Mouse (Mus musculus) G1E (cell line): ENCODE measurements around the gene Vax2. TPM values are rescaled to one million over a fixed set of nuclear protein-coding genes. Genes with fewer than 3 reads are reported as not detected.

Experiments
- ATAC-seq: 2 replicates; pipeline ENCODE4 v1.8.0; 2016; ENCODE audit warnings: mild to moderate bottlenecking; ENCODE audit not compliant: insufficient number of reproducible peaks, poor library complexity, low FRiP score, severe bottlenecking; ENCODE audit errors: extremely low read depth
- DNase-seq: peaks from one replicate; pipeline ENCODE4 v3.0.0; 2012; ENCODE audit warnings: low spot score
- H3K27me3 ChIP-seq: 2 replicates; pipeline ENCODE4 v1.6.1; 2012; ENCODE audit warnings: mild to moderate bottlenecking, low read length, inconsistent platforms; ENCODE audit not compliant: insufficient read depth
- H3K36me3 ChIP-seq: replicated peaks from 2 replicates; pipeline ENCODE3; 2012; ENCODE audit warnings: mild to moderate bottlenecking, inconsistent platforms
- H3K4me1 ChIP-seq: 2 replicates; pipeline ENCODE4 v1.6.1; 2012; ENCODE audit warnings: low read depth, low read length, inconsistent platforms, mixed read lengths; ENCODE audit not compliant: insufficient read depth
- H3K4me3 ChIP-seq: 2 replicates; pipeline ENCODE4 v1.5.1; 2012; ENCODE audit warnings: low read depth, mild to moderate bottlenecking, inconsistent platforms, low read length, moderate library complexity, mixed read lengths
- H3K9me3 ChIP-seq: replicated peaks from 2 replicates; pipeline ENCODE4 v1.6.1; 2012; ENCODE audit warnings: inconsistent platforms
- CTCF ChIP-seq: IDR thresholded peaks from 2 replicates; pipeline ENCODE4 v1.5.1; 2012; ENCODE audit warnings: low read depth, low read length, inconsistent platforms, mixed read lengths
- GATA1 ChIP-seq: IDR thresholded peaks from 2 replicates; pipeline ENCODE4 v1.6.1; 2012; ENCODE audit warnings: borderline replicate concordance, low read length, inconsistent platforms, mixed read lengths
- GATA2 ChIP-seq: IDR thresholded peaks from 2 replicates; pipeline ENCODE4 v1.6.1; 2012; ENCODE audit warnings: low read depth, low read length, inconsistent platforms, borderline replicate concordance
- POLR2AphosphoS5 ChIP-seq: IDR thresholded peaks from 2 replicates; pipeline ENCODE4 v1.6.1; 2012; ENCODE audit warnings: low read depth, low read length, inconsistent platforms; ENCODE audit not compliant: insufficient replicate concordance
- TAL1 ChIP-seq: conservative IDR thresholded peaks from 2 replicates; pipeline ENCODE4 v1.6.1; 2012; ENCODE audit warnings: low read depth, low read length, inconsistent platforms, mixed read lengths
- polyA plus RNA-seq: library from polyadenylated mRNA; stranded (reverse); fragments of >175 nt; gene quantifications from 2 replicates; pipeline ENCODE4 v1.2.3, GENCODE M21; 2012
- total RNA-seq, 2 experiments: library from RNA; stranded (forward) in 1 of 2; stranded (reverse) in 1 of 2; fragments of 200-1000 nt in 1 of 2; fragments of >200 nt in 1 of 2; fragmentation: Nextera tagmentation in 1 of 2; gene quantifications; 2 replicates each; pipeline ENCODE4 v1.2.3; 2014 to 2017

The Vax2 gene
- total and polyA plus RNA-seq, 3 experiments = not detected

DNA sequence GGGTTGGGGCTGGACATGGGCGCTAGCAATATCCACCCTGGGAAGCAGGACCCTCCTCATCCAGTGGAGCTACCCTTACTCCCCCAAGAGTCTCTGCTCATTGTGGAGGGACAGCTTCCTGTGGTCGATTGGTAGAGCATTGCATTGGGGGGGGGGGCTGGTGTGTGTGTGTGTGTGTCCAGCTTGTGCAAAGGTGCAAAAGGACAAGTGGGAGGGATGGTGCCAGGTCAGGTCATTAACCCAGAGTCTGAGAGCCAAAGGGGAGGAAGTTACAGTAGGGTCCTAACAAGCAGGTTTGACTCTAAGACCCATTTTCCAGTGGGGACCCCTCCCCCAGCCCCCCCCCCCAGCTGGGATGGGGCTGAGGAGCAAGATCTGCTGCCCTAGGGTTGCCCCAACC lies 34.4 kb downstream of the Vax2 start:
- ATAC-seq = no peak
- Histone ChIP-seq H3K36me3 (no peaks in the 10 kb centered on the region), H3K9me3 (no peaks in the 10 kb centered on the region), H3K27me3 (peaks cover 34% of the 10 kb centered on the region), H3K4me1 (0 out of 2 replicates have a peak, but pooled peaks cover 3% of the 10 kb centered on the region), H3K4me3 (no peak overlapping the region)
- DNase-seq = no peak
- TF ChIP-seq GATA2 (no peak), TAL1 (no peak), CTCF (no peak), GATA1 (no peak), POLR2AphosphoS5 (no peak)

DNA sequence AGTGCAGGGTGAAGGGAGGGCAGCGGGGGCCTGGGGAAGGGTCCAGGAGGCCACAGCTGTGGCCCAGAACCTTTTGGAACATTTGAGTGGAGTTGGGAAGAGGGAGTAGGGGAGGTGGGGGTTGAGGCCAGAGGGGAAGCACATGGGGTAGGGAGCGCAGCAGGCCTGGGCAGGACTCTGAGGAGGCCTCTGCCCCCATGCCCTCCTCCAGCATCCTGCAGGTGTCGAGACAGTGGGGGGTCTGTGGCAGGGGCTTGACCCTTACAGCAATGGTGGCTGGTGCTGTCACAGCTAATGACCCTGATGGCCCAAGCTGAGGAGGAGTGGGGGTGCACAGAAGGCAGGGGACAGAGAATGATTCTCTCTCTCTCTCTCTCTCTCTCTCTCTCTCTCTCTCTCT lies 38.2 kb downstream of the Vax2 start:
- no peak for TF ChIP-seq GATA1
- TF ChIP-seq CTCF = no peak
- TF ChIP-seq GATA2 = no peak
- TF ChIP-seq POLR2AphosphoS5 = no peak
- no peak for TF ChIP-seq TAL1
- peaks cover 44% of the 10 kb centered on the region for H3K27me3 ChIP-seq
- DNase-seq (no peak), ATAC-seq (no peak)
- H3K4me3 ChIP-seq = no peak overlapping the region
- 0 out of 2 replicates have a peak, but pooled peaks cover 3% of the 10 kb centered on the region for H3K4me1 ChIP-seq
- no peaks in the 10 kb centered on the region for H3K36me3 ChIP-seq
- H3K9me3 ChIP-seq = no peaks in the 10 kb centered on the region

DNA sequence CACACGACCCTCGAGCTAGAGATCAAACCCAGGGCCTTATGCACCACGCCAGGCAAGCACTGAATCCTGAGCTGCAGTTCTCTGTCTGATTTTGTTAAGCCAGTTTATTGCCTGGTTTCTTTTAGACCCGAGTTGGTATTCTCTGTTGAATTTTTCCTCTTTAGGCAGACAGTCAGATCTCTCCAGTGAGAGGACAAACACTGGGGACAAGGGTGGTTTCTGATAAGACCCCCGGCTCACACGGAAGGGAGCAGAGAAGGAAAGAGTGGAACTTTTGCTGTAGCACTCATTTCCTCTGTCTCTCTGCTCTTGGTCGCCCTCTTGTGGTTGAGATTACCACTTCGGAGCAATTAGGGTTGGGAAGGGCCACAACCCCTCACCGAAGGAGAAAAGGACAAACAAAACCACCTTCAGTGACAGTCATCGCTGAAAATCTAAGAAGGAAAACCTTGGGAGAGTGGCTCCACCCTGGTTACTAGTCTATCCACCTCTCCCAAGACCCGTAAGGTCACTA lies 39.2 kb downstream of the Vax2 start:
- ATAC-seq (peak; percentile 45; the same call in 1 of the 2 replicates), DNase-seq (peak; percentile 40)
- Histone ChIP-seq H3K9me3 (no peaks in the 10 kb centered on the region), H3K27me3 (peaks cover 49% of the 10 kb centered on the region), H3K36me3 (no peaks in the 10 kb centered on the region), H3K4me3 (no peak overlapping the region), H3K4me1 (0 out of 2 replicates have a peak, but pooled peaks cover 3% of the 10 kb centered on the region)
- TF ChIP-seq TAL1 = no peak
- TF ChIP-seq CTCF = peak; percentile 56

DNA sequence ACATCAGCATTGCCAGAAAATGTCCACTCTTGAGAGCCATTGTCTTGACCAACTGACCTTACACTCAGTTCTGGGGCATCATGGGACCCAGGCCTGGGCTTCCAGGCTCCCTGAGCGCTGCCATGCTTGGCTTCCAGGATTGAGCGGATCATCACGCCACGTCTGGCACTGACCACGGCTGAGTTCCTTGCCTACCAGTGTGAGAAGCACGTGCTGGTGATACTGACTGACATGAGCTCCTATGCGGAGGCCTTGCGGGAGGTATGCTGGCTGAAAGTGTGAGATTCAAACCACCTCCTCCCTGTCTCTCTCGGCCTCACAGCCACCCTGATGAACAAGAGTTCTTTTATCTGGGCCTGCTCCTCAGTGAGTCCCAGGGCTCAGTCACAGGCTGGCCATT lies 45.0 kb downstream of the Vax2 start:
- H3K4me3 ChIP-seq = no peak overlapping the region
- no peaks in the 10 kb centered on the region for H3K9me3 ChIP-seq
- H3K27me3 ChIP-seq = peaks cover 58% of the 10 kb centered on the region
- no peaks in the 10 kb centered on the region for H3K36me3 ChIP-seq
- DNase-seq (no peak), ATAC-seq (no peak)
- H3K4me1 ChIP-seq = no peaks in the 10 kb centered on the region; the same call in 1 of the 2 replicates
- TF ChIP-seq POLR2AphosphoS5 (no peak), CTCF (no peak), TAL1 (no peak), GATA1 (no peak), GATA2 (no peak)

DNA sequence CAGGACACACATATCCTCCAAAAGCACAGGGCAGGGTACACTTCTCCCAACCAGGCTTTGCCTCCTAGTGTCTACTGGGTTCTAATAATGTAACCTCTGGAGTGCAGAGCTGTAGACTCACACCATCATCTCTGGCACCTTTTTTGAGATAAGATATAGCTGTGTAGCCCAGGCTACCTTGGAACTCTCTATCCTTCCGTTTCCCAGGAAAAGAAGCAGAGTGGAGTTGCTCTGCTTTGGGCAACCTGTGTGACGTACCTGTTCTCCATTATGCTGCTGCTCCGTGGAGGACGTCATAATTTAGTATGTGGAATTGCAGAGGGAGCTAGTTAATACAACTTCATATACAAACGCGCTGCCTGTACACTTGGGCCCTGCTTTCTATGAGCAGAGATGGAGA lies 51.3 kb downstream of the Vax2 start, which contains the start of gene Ankrd53:
Gene Ankrd53, plus strand, starts transcription at position 301 of the 400 bp plus-strand sequence.
- Histone ChIP-seq H3K4me1 (peaks cover 8% of the 10 kb centered on the region), H3K4me3 (no peak within 1 kb of the TSS; the same call in 1 of the 2 replicates), H3K9me3 (no peaks in the 10 kb centered on the region), H3K36me3 (peaks cover 6% of the 10 kb centered on the region), H3K27me3 (peaks cover 38% of the 10 kb centered on the region)
- no peak for DNase-seq
- no peak for ATAC-seq
- TF ChIP-seq GATA2 = no peak
- TF ChIP-seq GATA1 = no peak
- no peak for TF ChIP-seq CTCF
- TF ChIP-seq TAL1 = no peak
- TF ChIP-seq POLR2AphosphoS5 = no peak

DNA sequence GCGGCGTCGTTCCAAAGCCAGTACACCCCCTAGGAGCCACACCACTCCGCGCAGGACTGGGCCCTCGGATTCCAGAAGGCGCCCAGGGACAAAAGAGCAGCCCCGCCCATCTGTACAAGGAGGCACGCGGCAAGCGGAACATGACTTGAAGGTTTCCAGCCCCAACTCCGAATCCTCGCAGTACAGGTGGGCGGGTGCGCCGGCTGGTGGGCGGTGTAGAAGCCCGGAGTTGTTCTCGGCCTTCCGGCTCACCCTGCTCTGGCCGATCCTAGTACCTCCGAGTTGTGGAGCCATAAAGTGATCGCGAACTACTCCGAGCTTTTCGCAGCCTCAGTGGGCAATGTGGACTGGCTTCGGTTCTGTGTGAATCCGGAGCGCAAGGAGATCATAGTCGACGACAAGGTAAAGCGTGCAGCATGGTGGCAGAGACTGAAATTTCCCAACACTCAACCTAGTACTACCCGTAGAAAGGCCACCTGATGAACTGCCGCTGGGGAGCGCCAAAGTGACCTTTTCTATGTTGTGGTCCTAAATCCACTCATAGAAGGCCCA lies 51.9 kb downstream of the Vax2 start:
- H3K4me3 ChIP-seq = no peak overlapping the region; the same call in 1 of the 2 replicates
- H3K9me3 ChIP-seq = no peaks in the 10 kb centered on the region
- TF ChIP-seq CTCF (no peak), POLR2AphosphoS5 (no peak), GATA1 (no peak), GATA2 (no peak), TAL1 (no peak)
- peaks cover 8% of the 10 kb centered on the region for H3K4me1 ChIP-seq
- DNase-seq (no peak), ATAC-seq (no peak)
- H3K36me3 ChIP-seq = peaks cover 12% of the 10 kb centered on the region
- H3K27me3 ChIP-seq = peaks cover 33% of the 10 kb centered on the region

DNA sequence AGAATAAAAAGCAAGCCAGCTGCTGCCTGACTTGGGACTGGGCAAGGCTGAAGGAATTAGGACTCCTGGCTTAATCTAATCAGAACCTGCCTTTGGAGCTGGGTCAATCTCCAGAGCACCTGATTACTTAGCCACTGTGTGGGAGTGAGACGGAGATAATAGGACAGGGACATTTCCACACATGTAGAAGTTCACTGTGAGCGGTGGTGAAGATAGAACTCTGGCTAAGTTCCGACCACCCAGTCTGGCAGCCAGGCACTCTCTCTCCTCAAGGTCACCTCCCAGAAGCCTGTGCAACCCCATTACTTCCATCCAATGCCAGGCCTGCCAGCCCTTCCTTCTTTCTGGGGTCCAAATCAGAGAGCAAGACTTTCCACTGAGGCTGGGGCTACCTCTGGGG lies 55.9 kb downstream of the Vax2 start:
- ATAC-seq = no peak
- Histone ChIP-seq H3K36me3 (peaks cover 52% of the 10 kb centered on the region), H3K4me1 (peaks cover 19% of the 10 kb centered on the region), H3K4me3 (no peak overlapping the region), H3K27me3 (peaks cover 16% of the 10 kb centered on the region), H3K9me3 (no peaks in the 10 kb centered on the region)
- DNase-seq = no peak
- TF ChIP-seq GATA2 = no peak
- TF ChIP-seq TAL1 = no peak
- no peak for TF ChIP-seq POLR2AphosphoS5
- TF ChIP-seq CTCF = no peak
- no peak for TF ChIP-seq GATA1
